Mouse (Mus musculus) CH12.LX (cell line): ENCODE results near the gene Tanc2.

Experiments used
- CTCF ChIP-seq, 2 experiments: IDR thresholded peaks in 1 of 2; conservative IDR thresholded peaks in 1 of 2; 2 replicates each; pipeline ENCODE4 v1.5.1; 2011 to 2012; ENCODE audit warnings: low read depth in 2 of 2, low read length in 2 of 2, improper control_type of control experiment in 1 of 2, inconsistent platforms in 1 of 2, mild to moderate bottlenecking in 1 of 2, moderate library complexity in 1 of 2
- KAT2A ChIP-seq: IDR thresholded peaks from 2 replicates; pipeline ENCODE4 v1.6.1; 2012; ENCODE audit warnings: low read length, improper control_type of control experiment, inconsistent platforms; ENCODE audit not compliant: insufficient replicate concordance
- POLR2A ChIP-seq: IDR thresholded peaks from 2 replicates; pipeline ENCODE4 v1.6.1; 2011; ENCODE audit warnings: low read depth, mild to moderate bottlenecking, improper control_type of control experiment, low read length

DNA sequence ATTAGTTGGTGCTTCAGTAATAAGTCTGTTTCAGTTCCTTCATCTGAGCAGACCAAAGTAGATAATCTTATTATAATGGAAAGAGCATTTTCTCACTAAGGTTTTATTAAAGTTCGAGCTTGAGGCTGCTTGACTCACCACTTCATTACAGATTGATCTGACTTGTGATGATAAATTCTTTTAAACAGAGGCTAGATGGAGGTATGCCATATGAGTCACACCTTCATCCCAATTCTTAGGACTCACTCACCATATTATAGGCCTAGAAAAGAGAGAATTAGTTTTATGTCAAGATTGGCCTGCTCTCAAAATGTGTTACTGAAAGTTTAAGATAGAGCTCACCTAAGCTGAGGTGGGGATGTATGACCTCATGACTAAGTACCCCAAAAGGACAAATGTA lies 153.4 kb downstream of the Tanc2 start:
- no peak for TF ChIP-seq CTCF (conservative IDR thresholded peaks at IDR 0.05 in 1 of 2, IDR thresholded peaks at IDR 0.05 in 1 of 2; ENCODE audit: low read depth in 2 of 2, low read length in 2 of 2)
- no peak for TF ChIP-seq KAT2A
- no peak for TF ChIP-seq POLR2A
